Mouse (Mus musculus): Measurements from ENCODE around the gene Tmem37. TPM values are rescaled to one million over a fixed set of nuclear protein-coding genes. Genes with fewer than 3 reads are reported as not detected.

Gene Tmem37
- polyA plus RNA-seq, 1 experiment from 2014 or later = 83.5 TPM

DNA sequence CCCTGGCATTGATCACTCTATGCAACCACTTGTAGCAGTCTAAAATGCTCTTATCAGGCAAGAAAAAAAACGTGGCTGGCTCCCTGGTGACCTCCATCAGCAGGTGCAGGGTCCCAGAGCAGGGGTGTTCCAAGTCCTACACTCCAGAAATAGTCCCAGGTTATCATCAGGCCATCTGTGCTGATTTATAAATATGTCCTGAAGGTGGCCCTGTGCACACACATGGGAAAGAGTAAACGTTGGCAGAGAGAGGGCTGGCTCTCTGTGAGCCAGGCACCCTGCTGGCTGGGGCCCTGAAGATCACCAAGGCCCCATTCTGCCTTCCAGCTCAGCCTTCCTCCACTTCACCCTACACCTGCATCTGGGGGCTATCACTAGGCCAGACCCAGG lies 48.8 kb downstream of the Tmem37 start:
- peak overlapping the region; percentile 81 for H3K27ac ChIP-seq (ENCODE audit: low read length)
- no peak overlapping the region for H3K4me2 ChIP-seq (replicated peaks; ENCODE audit: low read depth, low read length)
- ATAC-seq (ENCODE audit: low FRiP score, low TSS enrichment) = peak; percentile 13; the same call in 1 of the 2 replicates
- H3K4me3 ChIP-seq (ENCODE audit: low read length) = no peak overlapping the region
- H3K36me3 ChIP-seq (ENCODE audit: insufficient read depth, low read length) = no peaks in the 10 kb centered on the region
- WGBS = 23% methylated on average over 2 of the region's 2 CpGs
- no peaks in the 10 kb centered on the region for H3K27me3 ChIP-seq (ENCODE audit: insufficient read depth, low read length)
- peaks cover 17% of the 10 kb centered on the region for H3K4me1 ChIP-seq (ENCODE audit: insufficient read depth, low read length)
- H3K9ac ChIP-seq (replicated peaks; ENCODE audit: low read length) = no peak overlapping the region
- no peaks in the 10 kb centered on the region for H3K9me3 ChIP-seq (ENCODE audit: low read length)

DNA sequence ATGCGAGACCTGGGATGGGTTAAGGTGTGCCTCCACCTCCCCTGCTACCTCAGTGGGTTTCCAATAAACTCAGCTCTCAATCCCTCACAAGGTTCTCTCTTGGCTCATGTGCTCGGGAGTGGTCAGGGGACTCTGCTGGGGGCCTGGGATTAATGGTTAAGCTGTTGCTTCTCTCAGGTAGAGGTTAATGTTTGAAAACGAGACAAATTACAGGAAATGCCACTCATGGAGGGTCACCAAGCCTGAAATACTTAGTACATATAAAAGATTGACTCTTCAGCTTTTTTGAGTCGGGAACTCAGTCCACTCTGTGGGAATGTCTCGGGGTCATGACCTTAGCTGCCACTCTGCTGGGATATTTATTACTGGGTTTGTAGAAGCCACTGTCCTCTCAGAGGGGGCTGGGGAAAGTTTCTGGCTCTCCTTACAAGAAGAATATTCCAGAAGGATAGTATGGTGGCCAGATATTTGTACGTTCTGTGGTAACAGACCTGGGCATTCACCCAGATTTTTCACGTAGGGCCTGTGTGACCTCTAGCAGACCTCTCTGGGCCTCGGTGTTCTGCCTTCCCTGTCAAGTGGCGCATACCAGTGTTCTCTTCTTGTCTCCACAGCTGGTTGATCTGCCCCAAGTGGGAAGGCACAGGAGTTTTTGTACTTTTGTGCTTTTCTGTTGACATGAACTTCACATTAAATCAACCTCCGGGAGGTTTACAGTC lies 49.4 kb downstream of the Tmem37 start:
- Histone ChIP-seq H3K36me3 (ENCODE audit: insufficient read depth, low read length) (no peaks in the 10 kb centered on the region), H3K4me2 (replicated peaks; ENCODE audit: low read depth, low read length) (no peak overlapping the region), H3K4me1 (ENCODE audit: insufficient read depth, low read length) (peaks cover 17% of the 10 kb centered on the region), H3K9ac (replicated peaks; ENCODE audit: low read length) (no peak overlapping the region), H3K4me3 (ENCODE audit: low read length) (no peak overlapping the region), H3K27ac (ENCODE audit: low read length) (peak overlapping the region; percentile 81), H3K9me3 (ENCODE audit: low read length) (no peaks in the 10 kb centered on the region), H3K27me3 (ENCODE audit: insufficient read depth, low read length) (no peaks in the 10 kb centered on the region)
- 27% methylated on average over 10 of the region's 10 CpGs for WGBS
- ATAC-seq (ENCODE audit: low FRiP score, low TSS enrichment) = peak; percentile 72

DNA sequence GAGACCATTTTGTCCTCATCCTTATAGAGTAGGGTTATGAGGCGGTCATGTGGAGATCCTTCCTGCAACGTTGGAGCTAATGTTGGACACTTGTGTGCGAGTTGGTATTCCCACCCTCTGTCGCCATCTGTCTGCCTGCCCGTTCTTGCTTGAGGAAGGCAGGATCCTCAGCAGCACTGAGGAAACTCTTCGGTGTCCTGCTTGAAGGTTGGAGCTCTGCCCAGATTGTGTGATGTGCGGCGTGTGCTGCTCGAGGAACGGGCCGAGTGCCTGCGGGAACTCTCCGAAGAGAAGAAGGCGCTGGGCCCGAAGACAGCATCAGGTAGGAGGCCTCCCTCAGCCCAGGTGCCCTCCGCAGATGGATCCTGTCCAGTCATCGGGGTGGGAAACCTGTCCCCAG lies 51.9 kb downstream of the Tmem37 start:
- Histone ChIP-seq H3K27ac (ENCODE audit: low read length) (no peak overlapping the region), H3K4me1 (ENCODE audit: insufficient read depth, low read length) (peaks cover 22% of the 10 kb centered on the region), H3K9ac (replicated peaks; ENCODE audit: low read length) (no peak overlapping the region), H3K4me2 (replicated peaks; ENCODE audit: low read depth, low read length) (no peak overlapping the region), H3K27me3 (ENCODE audit: insufficient read depth, low read length) (no peaks in the 10 kb centered on the region), H3K9me3 (ENCODE audit: low read length) (no peaks in the 10 kb centered on the region), H3K36me3 (ENCODE audit: insufficient read depth, low read length) (no peaks in the 10 kb centered on the region), H3K4me3 (ENCODE audit: low read length) (no peak overlapping the region)
- ATAC-seq (ENCODE audit: low FRiP score, low TSS enrichment) = no peak
- WGBS = 89% methylated on average over 17 of the region's 17 CpGs

DNA sequence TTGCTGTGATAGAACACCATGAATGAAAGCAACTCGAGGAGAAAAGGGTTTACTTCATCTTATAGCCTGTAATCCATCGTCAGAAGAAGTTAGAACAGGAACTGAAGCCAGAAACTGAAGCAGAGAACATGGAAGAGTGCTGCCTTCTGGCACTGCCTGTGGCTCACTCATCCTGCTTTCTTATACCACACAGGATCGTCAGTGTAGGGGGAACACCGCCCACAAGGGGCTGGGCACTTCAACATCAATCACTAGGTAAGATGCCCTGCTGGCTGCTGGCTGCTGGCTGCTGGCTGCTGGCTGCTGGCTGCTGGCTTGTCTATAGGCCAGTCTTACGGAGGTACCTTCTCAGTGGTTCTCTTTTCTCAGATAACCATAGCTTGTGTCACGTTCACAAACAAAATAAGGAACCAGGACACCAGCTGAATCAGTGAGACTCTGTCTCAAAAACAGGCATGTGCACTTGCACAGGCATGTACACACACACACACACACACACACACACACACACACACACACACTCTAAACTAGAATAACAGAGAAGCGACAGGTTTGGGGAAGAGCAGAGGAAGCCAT lies 53.5 kb downstream of the Tmem37 start:
- Histone ChIP-seq H3K4me1 (ENCODE audit: insufficient read depth, low read length) (peaks cover 22% of the 10 kb centered on the region), H3K36me3 (ENCODE audit: insufficient read depth, low read length) (no peaks in the 10 kb centered on the region), H3K4me2 (replicated peaks; ENCODE audit: low read depth, low read length) (no peak overlapping the region), H3K4me3 (ENCODE audit: low read length) (no peak overlapping the region), H3K27ac (ENCODE audit: low read length) (no peak overlapping the region), H3K9me3 (ENCODE audit: low read length) (no peaks in the 10 kb centered on the region), H3K9ac (replicated peaks; ENCODE audit: low read length) (no peak overlapping the region), H3K27me3 (ENCODE audit: insufficient read depth, low read length) (no peaks in the 10 kb centered on the region)
- 69% methylated on average over 7 of the region's 7 CpGs for WGBS
- ATAC-seq (ENCODE audit: low FRiP score, low TSS enrichment) = no peak

DNA sequence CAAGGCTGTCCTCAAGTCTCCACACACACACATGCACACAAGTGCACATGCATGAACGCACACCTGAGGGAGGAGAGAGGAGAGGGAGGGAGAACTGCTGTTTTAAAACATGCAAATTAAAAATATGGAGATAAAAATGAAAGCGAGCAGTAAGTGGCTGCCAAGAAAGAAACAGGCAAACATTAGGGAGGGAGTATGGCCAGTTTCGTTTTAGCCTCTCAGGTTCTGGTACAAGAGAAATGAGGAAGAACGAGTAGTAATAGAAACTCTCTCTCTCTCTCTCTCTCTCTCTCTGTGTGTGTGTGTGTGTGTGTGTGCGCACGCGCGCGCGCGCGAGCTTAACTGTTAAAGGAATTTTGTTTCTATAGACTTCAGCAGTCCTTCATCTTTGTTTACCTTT lies 54.4 kb downstream of the Tmem37 start:
- H3K4me2 ChIP-seq (replicated peaks; ENCODE audit: low read depth, low read length) = no peak overlapping the region
- H3K9ac ChIP-seq (replicated peaks; ENCODE audit: low read length) = no peak overlapping the region
- H3K27me3 ChIP-seq (ENCODE audit: insufficient read depth, low read length) = no peaks in the 10 kb centered on the region
- no peaks in the 10 kb centered on the region for H3K9me3 ChIP-seq (ENCODE audit: low read length)
- WGBS = 88% methylated on average over 12 of the region's 12 CpGs
- H3K27ac ChIP-seq (ENCODE audit: low read length) = no peak overlapping the region
- H3K4me1 ChIP-seq (ENCODE audit: insufficient read depth, low read length) = peaks cover 13% of the 10 kb centered on the region
- H3K4me3 ChIP-seq (ENCODE audit: low read length) = no peak overlapping the region
- ATAC-seq (ENCODE audit: low FRiP score, low TSS enrichment) = no peak
- no peaks in the 10 kb centered on the region for H3K36me3 ChIP-seq (ENCODE audit: insufficient read depth, low read length)

- ATAC-seq (ENCODE audit: low FRiP score, low TSS enrichment) = no peak
- Histone ChIP-seq H3K36me3 (ENCODE audit: insufficient read depth, low read length) (no peaks in the 10 kb centered on the region), H3K27me3 (ENCODE audit: insufficient read depth, low read length) (no peaks in the 10 kb centered on the region), H3K9me3 (ENCODE audit: low read length) (no peaks in the 10 kb centered on the region), H3K27ac (ENCODE audit: low read length) (no peak overlapping the region), H3K4me3 (ENCODE audit: low read length) (no peak overlapping the region), H3K4me1 (ENCODE audit: insufficient read depth, low read length) (peaks cover 7% of the 10 kb centered on the region), H3K4me2 (replicated peaks; ENCODE audit: low read depth, low read length) (no peak overlapping the region), H3K9ac (replicated peaks; ENCODE audit: low read length) (no peak overlapping the region)
- WGBS = 63% methylated on average over 3 of the region's 3 CpGs
Observed at GRCm38 (mm10) chr1:120018900-120019299, 55.0 kb downstream of the Tmem37 start.

Other genes with a start within 250 kb of the Tmem37 start
- 5.1 and 5.8 TPM in 2 replicates for gene Ptpn4, start 236.5 kb downstream of the Tmem37 start, polyA plus RNA-seq (2015; fragmentation: Nextera tagmentation; extraction: Ambion mirVana)
- gene Tmem177, start 160.9 kb downstream of the Tmem37 start, polyA plus RNA-seq (2015; fragmentation: Nextera tagmentation; extraction: Ambion mirVana) = 8.7 and 9.2 TPM in 2 replicates
- gene Cfap221, start 76.8 kb downstream of the Tmem37 start, polyA plus RNA-seq (2015; fragmentation: Nextera tagmentation; extraction: Ambion mirVana) = 0.21 and 0.22 TPM in 2 replicates
- 0.42 and 0.73 TPM in 2 replicates for gene Sctr, start 67.2 kb downstream of the Tmem37 start, polyA plus RNA-seq (2015; fragmentation: Nextera tagmentation; extraction: Ambion mirVana)
- 658 and 708 TPM in 2 replicates for gene Dbi, start 47.0 kb upstream of the Tmem37 start, polyA plus RNA-seq (2015; fragmentation: Nextera tagmentation; extraction: Ambion mirVana)
- 13.5 and 16.7 TPM in 2 replicates for gene 3110009E18Rik, start 47.1 kb upstream of the Tmem37 start, polyA plus RNA-seq (2015; fragmentation: Nextera tagmentation; extraction: Ambion mirVana)
- 2.8 and 4.0 TPM in 2 replicates for gene Steap3, start 198.6 kb upstream of the Tmem37 start, polyA plus RNA-seq (2015; fragmentation: Nextera tagmentation; extraction: Ambion mirVana)

Measured in kidney, embryonic 16.5 days (tissue).